Mouse (Mus musculus) spleen, adult 2 months (tissue): ENCODE measurements around the gene 4930519G04Rik. TPM values are rescaled to one million over a fixed set of nuclear protein-coding genes. Genes with fewer than 3 reads are reported as not detected.

Source experiments
- DNase-seq, 2 experiments: peaks; one replicate each; pipeline versions ENCODE4 v3.0.0 to v3.0.0-alpha.2; 2012 to 2021; ENCODE audit warnings: low spot score in 2 of 2, low read depth in 1 of 2
- H3K27ac ChIP-seq: fragments of 200-500 bp; 2 replicates; pipeline ENCODE4 v1.5.1; 2012; ENCODE audit warnings: low read length, inconsistent platforms; ENCODE audit not compliant: insufficient read depth
- H3K27me3 ChIP-seq: fragments of 200-500 bp; 2 replicates; pipeline ENCODE4 v1.6.1; 2012; ENCODE audit warnings: mild to moderate bottlenecking, moderate library complexity, low read length, inconsistent platforms; ENCODE audit not compliant: control insufficient read depth, insufficient read depth
- H3K36me3 ChIP-seq: fragments of 200-500 bp; 2 replicates; pipeline ENCODE4 v1.6.1; 2012; ENCODE audit warnings: mild to moderate bottlenecking, low read length, inconsistent platforms; ENCODE audit not compliant: control insufficient read depth, insufficient read depth
- H3K4me1 ChIP-seq: fragments of 200-500 bp; 2 replicates; pipeline ENCODE4 v1.6.1; 2011; ENCODE audit warnings: inconsistent platforms; ENCODE audit not compliant: control insufficient read depth, insufficient read depth, insufficient read length
- H3K4me3 ChIP-seq: fragments of 200-500 bp; 2 replicates; pipeline ENCODE4 v1.5.1; 2011; ENCODE audit warnings: mild to moderate bottlenecking, inconsistent platforms; ENCODE audit not compliant: insufficient read depth, insufficient read length; ENCODE audit errors: extremely low read depth
- CTCF ChIP-seq: fragments of 200-500 bp; IDR thresholded peaks from 2 replicates; pipeline ENCODE4 v1.5.1; 2011; ENCODE audit warnings: mild to moderate bottlenecking, inconsistent platforms; ENCODE audit not compliant: insufficient read depth, insufficient read length, insufficient replicate concordance; ENCODE audit errors: extremely low read depth
- POLR2A ChIP-seq: fragments of 200-500 bp; IDR thresholded peaks from 2 replicates; pipeline ENCODE4 v1.6.1; 2011; ENCODE audit warnings: low read depth, low read length, inconsistent platforms
- WGBS: fragments of 180-500 bp; shearing (Covaris S2); methylation state at CpG from one replicate; pipeline ENCODE4 v1.1.7; 2018; 5-methylcytosine and 5-hydroxymethylcytosine counted together
- polyA plus RNA-seq: library from polyadenylated mRNA; depleted of rRNA; stranded (reverse); fragments of >200 nt; gene quantifications from 2 replicates; pipeline ENCODE4 v1.2.3, GENCODE M21; 2012

4930519G04Rik gene
- polyA plus RNA-seq, 1 experiment: 0.05 TPM

DNA sequence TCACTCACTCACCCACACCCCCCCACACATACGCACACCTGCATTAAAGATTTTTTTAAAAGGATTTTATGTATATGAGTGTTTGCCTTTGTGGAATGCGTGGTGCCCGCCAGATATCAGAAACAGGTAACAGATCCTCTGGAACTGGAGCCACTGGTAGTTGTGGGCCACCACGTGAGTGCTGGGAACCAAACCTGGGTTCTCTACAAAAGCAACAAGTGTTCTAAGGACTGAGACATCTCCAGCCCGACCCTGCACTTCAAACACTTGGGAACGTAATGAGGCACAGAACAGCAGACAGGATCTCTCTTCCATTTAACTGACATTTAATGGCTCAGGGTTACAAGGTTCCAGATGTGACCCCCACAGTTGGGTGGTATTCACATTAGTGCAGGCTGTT lies 45.6 kb upstream of the 4930519G04Rik start:
- Histone ChIP-seq H3K27me3 (no peaks in the 10 kb centered on the region), H3K4me1 (peaks cover 9% of the 10 kb centered on the region; the same call in 1 of the 2 replicates), H3K27ac (no peak overlapping the region), H3K4me3 (no peak overlapping the region), H3K36me3 (peaks cover 22% of the 10 kb centered on the region)
- TF ChIP-seq POLR2A (no peak), CTCF (no peak)
- WGBS: 72% methylated on average over 6 of the region's 6 CpGs
- DNase-seq: no peak

DNA sequence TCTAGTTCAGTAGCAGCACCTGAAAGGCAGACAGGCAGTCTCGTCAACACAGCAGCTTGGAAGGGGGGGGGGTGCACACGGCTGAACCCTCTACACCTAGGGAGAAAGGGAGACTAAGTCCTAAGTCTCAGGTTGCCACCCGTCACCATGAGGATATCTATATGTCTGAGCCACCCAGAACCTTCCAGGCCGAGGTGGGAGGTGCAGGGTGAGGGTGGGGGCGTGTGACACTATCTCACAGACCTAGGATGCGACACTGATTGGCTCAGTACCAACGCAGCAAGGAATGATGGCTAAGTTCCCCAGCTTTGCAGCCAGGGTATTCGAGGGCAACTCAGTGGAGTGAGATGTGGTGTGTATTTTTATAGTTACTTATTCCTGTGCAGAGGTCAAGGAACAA lies 45.1 kb upstream of the 4930519G04Rik start:
- Histone ChIP-seq H3K4me3 (no peak overlapping the region), H3K27me3 (no peaks in the 10 kb centered on the region), H3K27ac (no peak overlapping the region), H3K4me1 (peaks cover 9% of the 10 kb centered on the region; the same call in 1 of the 2 replicates), H3K36me3 (peaks cover 18% of the 10 kb centered on the region)
- WGBS: 73% methylated on average over 8 of the region's 8 CpGs
- no peak for DNase-seq
- TF ChIP-seq CTCF: no peak
- no peak for TF ChIP-seq POLR2A

DNA sequence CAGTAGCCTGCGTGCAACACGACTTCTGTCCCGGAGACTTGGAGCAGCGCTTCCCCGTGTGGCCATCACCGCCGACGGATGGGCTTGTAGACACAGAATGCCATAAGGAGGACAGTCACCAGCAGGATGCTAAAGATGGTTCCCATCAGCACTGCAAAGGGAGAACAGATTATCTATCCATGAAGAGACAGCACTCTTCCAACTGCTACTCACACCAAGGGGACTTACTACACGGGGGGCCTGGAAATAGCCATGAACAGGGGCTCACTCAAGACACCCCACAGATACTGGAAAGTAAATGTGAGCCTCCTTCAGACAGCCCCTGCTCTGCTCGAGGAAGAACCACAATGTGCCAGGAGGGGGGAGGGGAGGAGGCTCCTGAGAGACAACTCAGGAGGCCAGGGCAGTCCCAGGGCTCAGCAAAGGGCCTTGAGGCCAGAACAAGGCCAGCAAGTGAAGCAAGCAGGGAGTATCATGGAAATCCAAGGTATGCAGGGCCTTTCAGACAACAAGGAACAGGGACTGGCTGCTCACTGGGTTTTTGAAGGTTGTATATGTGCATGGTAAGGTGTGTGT lies 44.2 kb upstream of the 4930519G04Rik start:
- WGBS: 84% methylated on average over 10 of the region's 10 CpGs
- H3K4me1 ChIP-seq: peaks cover 9% of the 10 kb centered on the region; the same call in 1 of the 2 replicates
- H3K36me3 ChIP-seq: peaks cover 10% of the 10 kb centered on the region
- H3K4me3 ChIP-seq: no peak overlapping the region
- no peak overlapping the region for H3K27ac ChIP-seq
- no peak for DNase-seq
- peaks cover 2% of the 10 kb centered on the region; the same call in 1 of the 2 replicates for H3K27me3 ChIP-seq
- TF ChIP-seq CTCF (no peak), POLR2A (no peak)

- Histone ChIP-seq H3K4me1 (peaks cover 9% of the 10 kb centered on the region; the same call in 1 of the 2 replicates), H3K27me3 (peaks cover 2% of the 10 kb centered on the region; the same call in 1 of the 2 replicates), H3K4me3 (no peak overlapping the region), H3K27ac (no peak overlapping the region), H3K36me3 (peaks cover 7% of the 10 kb centered on the region)
- no peak for TF ChIP-seq CTCF
- TF ChIP-seq POLR2A: no peak
- no peak for DNase-seq
- WGBS: 95% methylated on average over 5 of the region's 5 CpGs
Measured at GRCm38 (mm10) chr5:114809826-114810225, 43.6 kb upstream of the 4930519G04Rik start.

- H3K4me1 ChIP-seq: no peaks in the 10 kb centered on the region
- peaks cover 4% of the 10 kb centered on the region for H3K36me3 ChIP-seq
- under 1% methylated on average over 47 of the region's 50 CpGs for WGBS
- DNase-seq: peak; percentile 61 to 81
- TF ChIP-seq POLR2A: peak; percentile 83
- TF ChIP-seq CTCF: no peak
- peak overlapping the region; percentile 98 for H3K4me3 ChIP-seq
- peaks cover 2% of the 10 kb centered on the region; the same call in 1 of the 2 replicates for H3K27me3 ChIP-seq
- H3K27ac ChIP-seq: peak overlapping the region; percentile 88
Measured at GRCm38 (mm10) chr5:114813525-114814181, 39.8 kb upstream of the 4930519G04Rik start.

DNA sequence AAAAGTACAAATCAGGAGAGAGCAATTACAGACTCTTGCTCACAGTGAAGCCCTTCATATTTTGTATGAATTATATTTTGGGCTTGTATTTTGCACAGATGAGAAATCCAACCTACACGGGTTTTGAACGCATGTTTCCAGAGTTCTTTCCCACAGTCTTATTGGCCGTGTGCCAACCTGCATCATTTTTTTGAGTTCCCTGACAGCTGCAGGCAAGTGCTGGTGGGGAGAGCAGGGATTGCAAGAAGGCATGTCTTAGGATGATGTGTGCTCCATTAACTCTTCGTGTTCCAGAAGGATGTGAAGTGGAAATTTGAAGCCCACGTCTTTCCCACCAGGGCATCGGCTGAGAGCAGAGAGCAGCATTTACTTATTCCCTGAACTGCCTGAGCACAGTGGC lies 36.9 kb upstream of the 4930519G04Rik start:
- no peaks in the 10 kb centered on the region for H3K4me1 ChIP-seq
- no peak for DNase-seq
- no peak for TF ChIP-seq POLR2A
- TF ChIP-seq CTCF: no peak
- H3K36me3 ChIP-seq: no peaks in the 10 kb centered on the region
- WGBS: 83% methylated on average over 6 of the region's 6 CpGs
- no peak overlapping the region for H3K27ac ChIP-seq
- H3K4me3 ChIP-seq: no peak overlapping the region
- H3K27me3 ChIP-seq: peaks cover 2% of the 10 kb centered on the region; the same call in 1 of the 2 replicates

GRCm38 (mm10) chr5:114818124-114818523 lies 35.3 kb upstream of the 4930519G04Rik start:
- H3K4me1 ChIP-seq: peaks cover under 1% of the 10 kb centered on the region; the same call in 1 of the 2 replicates
- H3K36me3 ChIP-seq: no peaks in the 10 kb centered on the region
- H3K27ac ChIP-seq: no peak overlapping the region
- WGBS: 72% methylated on average over 9 of the region's 11 CpGs
- H3K27me3 ChIP-seq: peaks cover 2% of the 10 kb centered on the region; the same call in 1 of the 2 replicates
- no peak overlapping the region for H3K4me3 ChIP-seq
- TF ChIP-seq CTCF (no peak), POLR2A (no peak)
- no peak for DNase-seq
